Mouse (Mus musculus) liver, postnatal 0 days (tissue): ENCODE measurements around the gene Tm9sf4.

Source experiments
- CTCF ChIP-seq: sonication (generic); IDR thresholded peaks from 2 replicates; pipeline ENCODE4 v1.5.1; 2016; ENCODE audit warnings: antibody characterized with exemption, low read depth
- EP300 ChIP-seq: IDR thresholded peaks from 2 replicates; pipeline ENCODE4 v1.6.1; 2016; ENCODE audit warnings: antibody characterized with exemption, low read depth, mild to moderate bottlenecking

GRCm38 (mm10) chr2:153214771-153215259, 53.7 kb downstream of the Tm9sf4 start:
- TF ChIP-seq CTCF (no peak), EP300 (no peak)
